Comparison of ENCODE assay signal across 8 mouse cellular contexts in the genomic region with DNA sequence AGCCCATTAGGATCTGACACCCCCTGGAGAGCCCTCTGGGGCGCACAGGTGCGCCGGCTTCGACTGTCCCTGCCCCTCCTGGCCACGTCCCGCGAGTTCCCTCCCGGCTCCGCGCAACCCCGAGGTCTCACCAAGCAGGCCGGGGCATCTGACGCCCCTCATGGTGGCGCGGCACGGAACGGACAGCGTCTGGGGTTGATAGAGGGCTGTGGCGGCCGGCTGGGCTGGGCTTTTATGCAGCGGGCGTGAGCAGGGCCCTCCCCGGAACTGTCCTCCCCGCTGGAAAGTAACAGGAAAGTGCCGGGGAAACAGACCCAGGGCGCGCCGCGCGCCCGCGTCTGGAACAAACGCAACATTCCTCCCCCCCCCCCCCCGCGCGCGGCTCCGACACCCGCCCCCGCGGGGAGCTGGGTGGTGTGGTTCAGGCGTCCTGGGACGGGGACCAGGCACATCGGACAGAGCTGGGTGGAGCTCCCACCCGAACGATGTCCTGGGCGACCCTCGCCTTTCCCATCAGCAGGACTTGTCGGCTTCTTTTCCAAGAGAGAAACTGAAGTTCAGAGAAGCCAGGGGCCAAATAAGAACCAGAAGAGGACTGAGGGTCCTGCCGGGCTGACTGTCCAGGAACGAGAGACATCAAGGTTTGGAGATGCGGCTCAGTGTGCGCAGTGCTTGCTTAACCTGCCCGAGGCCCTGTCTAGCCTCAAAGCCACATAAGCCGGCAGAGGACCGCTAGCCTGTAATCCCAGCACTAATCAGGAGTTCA. TPM values are rescaled to one million over a fixed set of nuclear protein-coding genes. Genes with fewer than 3 reads are reported as not detected.
DNase-seq lines count a peak whose midpoint lies in the region; ATAC-seq lines count a peak whose summit lies in the region.

A gene (minus strand): TSS at position 351 of the 766 bp plus-strand sequence.

- no peaks in the 10 kb centered on the region for H3K9me3 ChIP-seq in forebrain, embryonic 13.5 days (replicated peaks)
- H3K9me3 ChIP-seq in limb, embryonic 11.5 days (ENCODE audit: control insufficient read depth, low read length): no peaks in the 10 kb centered on the region
- no peaks in the 10 kb centered on the region for H3K9me3 ChIP-seq in midbrain, embryonic 11.5 days (ENCODE audit: control insufficient read depth, low read length)

- no peaks in the 10 kb centered on the region for H3K36me3 ChIP-seq in forebrain, embryonic 13.5 days (ENCODE audit: poor library complexity, severe bottlenecking)
- no peaks in the 10 kb centered on the region for H3K36me3 ChIP-seq in limb, embryonic 11.5 days (ENCODE audit: control insufficient read depth, insufficient read depth, low read length)
- H3K36me3 ChIP-seq in midbrain, embryonic 11.5 days (ENCODE audit: control insufficient read depth, insufficient read depth, low read length): no peaks in the 10 kb centered on the region

- H3K9ac ChIP-seq in forebrain, embryonic 13.5 days: peak within 1 kb of the TSS; percentile 66
- peak within 1 kb of the TSS; percentile 81 for H3K9ac ChIP-seq in limb, embryonic 11.5 days (ENCODE audit: low read length)
- H3K9ac ChIP-seq in midbrain, embryonic 11.5 days (ENCODE audit: low read length): peak within 1 kb of the TSS; percentile 68

- H3K27ac ChIP-seq in forebrain, embryonic 13.5 days: no peak within 1 kb of the TSS
- peak within 1 kb of the TSS; percentile 59; the same call in 1 of the 2 replicates for H3K27ac ChIP-seq in limb, embryonic 11.5 days (replicated peaks; ENCODE audit: low read depth, low read length)
- no peak within 1 kb of the TSS for H3K27ac ChIP-seq in midbrain, embryonic 11.5 days (ENCODE audit: low read depth, low read length)

- WGBS in forebrain, embryonic 13.5 days: under 1% methylated on average over 47 of the region's 56 CpGs
- WGBS in limb, embryonic 11.5 days: under 1% methylated on average over 47 of the region's 56 CpGs
- WGBS in midbrain, embryonic 11.5 days: 1% methylated on average over 44 of the region's 56 CpGs

- ATAC-seq in forebrain, embryonic 13.5 days: no peak
- ATAC-seq in limb, embryonic 11.5 days (ENCODE audit: insufficient number of reproducible peaks, low FRiP score, low TSS enrichment, low read depth): peak; percentile 60
- peak; percentile 59 for ATAC-seq in midbrain, embryonic 11.5 days (ENCODE audit: low FRiP score)

- peaks cover 12% of the 10 kb centered on the region for H3K4me1 ChIP-seq in forebrain, embryonic 13.5 days
- peaks cover 21% of the 10 kb centered on the region for H3K4me1 ChIP-seq in limb, embryonic 11.5 days (ENCODE audit: control insufficient read depth, insufficient read depth, low read length)
- H3K4me1 ChIP-seq in midbrain, embryonic 11.5 days (ENCODE audit: control insufficient read depth, insufficient read depth, low read length): peaks cover 4% of the 10 kb centered on the region; the same call in 1 of the 2 replicates

- peak within 1 kb of the TSS; percentile 44 for H3K4me3 ChIP-seq in forebrain, embryonic 13.5 days
- peak within 1 kb of the TSS; percentile 45 for H3K4me3 ChIP-seq in limb, embryonic 11.5 days (ENCODE audit: low read depth, low read length)
- H3K4me3 ChIP-seq in midbrain, embryonic 11.5 days (ENCODE audit: low read depth, low read length): peak within 1 kb of the TSS; percentile 44

- peak within 1 kb of the TSS; percentile 79 for H3K4me2 ChIP-seq in forebrain, embryonic 13.5 days
- peak within 1 kb of the TSS; percentile 76 for H3K4me2 ChIP-seq in limb, embryonic 11.5 days (ENCODE audit: low read depth, severe bottlenecking)
- H3K4me2 ChIP-seq in midbrain, embryonic 11.5 days: peak within 1 kb of the TSS; percentile 67

- DNase-seq in CD4-positive, CD25-positive, alpha-beta regulatory T cell, adult 2 months (ENCODE audit: low read depth, low spot score): peak; percentile 79
- peak; percentile 81 to 87 for DNase-seq in adrenal gland, adult (ENCODE audit: inconsistent age in 2 of 2, low spot score in 1 of 2)
- peak; percentile 88 for DNase-seq in heart, postnatal 4 days
- peak; percentile 76 for DNase-seq in limb, embryonic 11.5 days (ENCODE audit: low spot score)
- DNase-seq in midbrain, embryonic 11.5 days (ENCODE audit: low spot score, missing footprints): peak; percentile 93
- peak; percentile 72 to 87 for DNase-seq in spleen, postnatal 4 days (ENCODE audit: low spot score in 2 of 2)
- DNase-seq in left cerebral cortex, adult 9 months (ENCODE audit: low spot score in 2 of 2): no peak

- H3K27me3 ChIP-seq in forebrain, embryonic 13.5 days: peaks cover 39% of the 10 kb centered on the region
- H3K27me3 ChIP-seq in limb, embryonic 11.5 days (ENCODE audit: control insufficient read depth, insufficient read depth, low read length): no peaks in the 10 kb centered on the region
- H3K27me3 ChIP-seq in midbrain, embryonic 11.5 days (ENCODE audit: control insufficient read depth, insufficient read depth, low read length): peaks cover 28% of the 10 kb centered on the region

RNA-seq across cellular contexts. Expression of the gene that starts here (rescaled TPM):
- polyA plus RNA-seq in forebrain, embryonic 13.5 days (2015; fragmentation: Nextera tagmentation; extraction: Ambion mirVana): 6.7 and 7.2 TPM in 2 replicates
- 10 to 100 TPM; 62.8 to 63.4 TPM for total RNA-seq in heart, postnatal 4 days (2021)
- polyA plus RNA-seq in limb, embryonic 11.5 days (2014; fragmentation: Nextera tagmentation; extraction: Ambion mirVana): 24.6 and 26.4 TPM in 2 replicates
- polyA plus RNA-seq in midbrain, embryonic 11.5 days (2014; fragmentation: Nextera tagmentation; extraction: Ambion mirVana): 10.9 and 12.8 TPM in 2 replicates

Comparison
In these comparisons a context has a peak if more than half of its experiments do, and no peak if none do; other contexts are left out.
1. DNase-seq: peak in CD4-positive, CD25-positive, alpha-beta regulatory T cell, adult 2 months (single experiment), adrenal gland, adult (2 of 2), heart, postnatal 4 days (single experiment), limb, embryonic 11.5 days (single experiment), midbrain, embryonic 11.5 days (single experiment) and spleen, postnatal 4 days (2 of 2); none in left cerebral cortex, adult 9 months (0 of 2).
2. Peak in every context shown above with its lines, with median percentiles within 50 percentile points of each other: H3K4me2 ChIP-seq, H3K4me3 ChIP-seq and H3K9ac ChIP-seq.